ENCODE assay signal across 8 mouse cellular contexts in the genomic region with DNA sequence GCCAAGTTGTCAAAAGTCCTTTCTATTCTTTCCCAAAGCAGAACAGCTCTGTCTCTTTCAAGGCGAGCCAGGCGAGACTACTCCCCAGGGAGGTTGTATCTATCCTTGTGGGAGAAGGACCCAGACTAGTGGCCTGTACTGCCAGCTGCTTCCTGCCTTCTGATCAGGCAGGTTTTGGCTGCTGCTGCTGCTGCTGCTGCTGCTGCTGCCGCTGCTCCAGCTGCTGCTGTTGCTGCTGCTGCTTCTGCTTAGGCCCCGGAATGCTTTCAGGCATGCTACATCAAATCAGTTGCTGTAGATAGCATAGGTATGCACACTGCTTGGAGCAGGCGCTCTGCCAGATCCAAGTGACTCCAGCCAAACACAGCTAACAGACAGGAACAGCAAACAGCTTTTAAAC.
DNase-seq lines count a peak whose midpoint lies in the region; ATAC-seq and TF ChIP-seq lines count a peak whose summit lies in the region.

No protein-coding gene starts in this region.

- H3K36me3 ChIP-seq in forebrain, postnatal 0 days (ENCODE audit: insufficient read depth): no peaks in the 10 kb centered on the region

- peaks cover 11% of the 10 kb centered on the region for H3K4me1 ChIP-seq in forebrain, postnatal 0 days (ENCODE audit: insufficient read depth)

- H3K27me3 ChIP-seq in forebrain, postnatal 0 days (ENCODE audit: insufficient read depth, low read length): no peaks in the 10 kb centered on the region

- TF ChIP-seq CTCF in forebrain, postnatal 0 days (IDR thresholded peaks at IDR 0.05; ENCODE audit: low read depth): no peak

- DNase-seq in left cerebral cortex, postnatal 4 days: peak; percentile 42
- no peak for DNase-seq in left cerebral cortex, adult 9 months (ENCODE audit: low spot score in 2 of 2)
- peak; percentile 41 for DNase-seq in forebrain, postnatal 0 days
- peak; percentile 19 to 28 for DNase-seq in kidney, postnatal 4 days
- DNase-seq in testis, postnatal 14 days (ENCODE audit: low spot score): peak; percentile 8
- no peak for DNase-seq in right cerebral cortex, postnatal 10 days (ENCODE audit: low spot score in 2 of 2)
- no peak for DNase-seq in adipocyte (ENCODE audit: low spot score)

- H3K9ac ChIP-seq in forebrain, postnatal 0 days: peak overlapping the region; percentile 19; the same call in 1 of the 2 replicates

- H3K4me3 ChIP-seq in forebrain, postnatal 0 days (ENCODE audit: low read depth, low read length): no peak overlapping the region

- intact Hi-C loops in left cerebral cortex, postnatal 4 days (cut with DNase I): loop anchor here (10.0 kb wide), 3 partner anchors 176 to 454 kb away; no protein-coding TSS in a partner anchor

- no peak overlapping the region for H3K4me2 ChIP-seq in forebrain, postnatal 0 days (ENCODE audit: low read depth)

- H3K27ac ChIP-seq in forebrain, postnatal 0 days (ENCODE audit: low read depth, low read length): no peak overlapping the region

- peak; percentile 25; the same call in 1 of the 2 replicates for ATAC-seq in forebrain, postnatal 0 days
- ATAC-seq in megakaryocyte, adult 5-6 weeks (ENCODE audit: poor library complexity, severe bottlenecking): no peak

- no peaks in the 10 kb centered on the region for H3K9me3 ChIP-seq in forebrain, postnatal 0 days (ENCODE audit: low read length)

- WGBS in forebrain, postnatal 0 days: 9% methylated on average over 5 of the region's 5 CpGs

Comparison
In these comparisons a context has a peak if more than half of its experiments do, and no peak if none do; other contexts are left out.
1. DNase-seq: peak in left cerebral cortex, postnatal 4 days (single experiment), forebrain, postnatal 0 days (single experiment), kidney, postnatal 4 days (2 of 2) and testis, postnatal 14 days (single experiment); none in left cerebral cortex, adult 9 months (0 of 2), right cerebral cortex, postnatal 10 days (0 of 2) and adipocyte (single experiment).